Mouse (Mus musculus): ENCODE measurements around the gene Etv4. TPM values are rescaled to one million over a fixed set of nuclear protein-coding genes. Genes with fewer than 3 reads are reported as not detected.

Etv4 gene
- polyA plus RNA-seq, 1 experiment from 2014 or later: 10.8 TPM

Other genes starting within 250 kb of the Etv4 start
- gene Brca1, start 233.4 kb downstream of the Etv4 start, polyA plus RNA-seq (2015; fragmentation: Nextera tagmentation; extraction: Ambion mirVana): 7.2 and 8.6 TPM in 2 replicates
- 72.6 and 74.1 TPM in 2 replicates for gene Nbr1, start 233.2 kb downstream of the Etv4 start, polyA plus RNA-seq (2015; fragmentation: Nextera tagmentation; extraction: Ambion mirVana)
- 7.0 and 7.7 TPM in 2 replicates for gene Tmem106a, start 203.1 kb downstream of the Etv4 start, polyA plus RNA-seq (2015; fragmentation: Nextera tagmentation; extraction: Ambion mirVana)
- not detected in 2 replicates for gene Gm11634, start 186.1 kb downstream of the Etv4 start, polyA plus RNA-seq (2015; fragmentation: Nextera tagmentation; extraction: Ambion mirVana)
- gene Rdm1, start 158.2 kb downstream of the Etv4 start, polyA plus RNA-seq (2015; fragmentation: Nextera tagmentation; extraction: Ambion mirVana): 44.1 and 47.8 TPM in 2 replicates
- gene Arl4d, start 119.8 kb downstream of the Etv4 start, polyA plus RNA-seq (2015; fragmentation: Nextera tagmentation; extraction: Ambion mirVana): 6.1 and 7.2 TPM in 2 replicates
- 27.2 and 34.7 TPM in 2 replicates for gene Dhx8, start 52.5 kb downstream of the Etv4 start, polyA plus RNA-seq (2015; fragmentation: Nextera tagmentation; extraction: Ambion mirVana)
- 15.8 and 18.6 TPM in 2 replicates for gene Meox1, start 109.0 kb upstream of the Etv4 start, polyA plus RNA-seq (2015; fragmentation: Nextera tagmentation; extraction: Ambion mirVana)
- gene Sost, start 181.6 kb upstream of the Etv4 start, polyA plus RNA-seq (2015; fragmentation: Nextera tagmentation; extraction: Ambion mirVana): 0.16 and 0.50 TPM in 2 replicates
- gene Cfap97d1, start 198.9 kb upstream of the Etv4 start, polyA plus RNA-seq (2015; fragmentation: Nextera tagmentation; extraction: Ambion mirVana): not detected in 2 replicates
- 26.9 and 37.0 TPM in 2 replicates for gene Dusp3, start 201.6 kb upstream of the Etv4 start, polyA plus RNA-seq (2015; fragmentation: Nextera tagmentation; extraction: Ambion mirVana)
- gene Mpp3, start 243.1 kb upstream of the Etv4 start, polyA plus RNA-seq (2015; fragmentation: Nextera tagmentation; extraction: Ambion mirVana): 5.8 and 6.0 TPM in 2 replicates